Mouse (Mus musculus) myocyte (in vitro differentiated cells): Measurements from ENCODE around the gene Pkp1. TPM values are rescaled to one million over a fixed set of nuclear protein-coding genes. Genes with fewer than 3 reads are reported as not detected.

Source experiments
- H3K27me3 ChIP-seq: one replicate; pipeline ENCODE4 v1.6.1; 2011; ENCODE audit not compliant: control insufficient read depth, insufficient read depth, insufficient read length
- H3K36me3 ChIP-seq: one replicate; pipeline ENCODE4 v1.6.1; 2011; ENCODE audit not compliant: control insufficient read depth, insufficient read depth
- H3K4me2 ChIP-seq: one replicate; pipeline ENCODE4 v1.6.1; 2011; ENCODE audit warnings: low read depth, control low read depth
- H3K4me3 ChIP-seq: one replicate; pipeline ENCODE4 v1.5.1; 2011; ENCODE audit warnings: mild to moderate bottlenecking, control low read depth, moderate library complexity
- H3K79me2 ChIP-seq: one replicate; pipeline ENCODE4 v1.6.1; 2011; ENCODE audit not compliant: control insufficient read depth, insufficient read depth
- H3ac ChIP-seq: one replicate; pipeline ENCODE4 v1.6.1; 2011; ENCODE audit not compliant: control insufficient read depth, insufficient read length
- CEBPB ChIP-seq: IDR thresholded peaks from 2 replicates; pipeline ENCODE4 v1.6.1; 2011; ENCODE audit warnings: mild to moderate bottlenecking, moderate library complexity; ENCODE audit not compliant: poor library complexity, insufficient read depth, severe bottlenecking
- E2F4 ChIP-seq: IDR thresholded peaks from one replicate; pipeline ENCODE4 v1.6.1; 2011; ENCODE audit warnings: mild to moderate bottlenecking, control low read depth, moderate library complexity; ENCODE audit not compliant: insufficient read depth
- MAX ChIP-seq: IDR thresholded peaks from one replicate; pipeline ENCODE4 v1.6.1; 2011; ENCODE audit warnings: low read depth, mild to moderate bottlenecking, control low read depth
- MYOD1 ChIP-seq, 3 experiments: IDR thresholded peaks; one replicate each; pipeline ENCODE4 v1.6.1; 2011; ENCODE audit warnings: control low read depth in 2 of 3, low read depth in 2 of 3, mild to moderate bottlenecking in 2 of 3, moderate library complexity in 1 of 3; ENCODE audit not compliant: insufficient read length in 2 of 3, control insufficient read depth in 1 of 3
- MYOG ChIP-seq, 3 experiments: IDR thresholded peaks; one replicate each; pipeline ENCODE4 v1.6.1; 2011; ENCODE audit warnings: control low read depth in 2 of 3, low read depth in 2 of 3, mild to moderate bottlenecking in 2 of 3; ENCODE audit not compliant: insufficient read length in 2 of 3, control insufficient read depth in 1 of 3, insufficient read depth in 1 of 3
- POLR2A ChIP-seq: IDR thresholded peaks from one replicate; pipeline ENCODE4 v1.6.1; 2011; ENCODE audit warnings: low read depth, mild to moderate bottlenecking, control low read depth, moderate library complexity; ENCODE audit not compliant: insufficient read length
- POLR2AphosphoS2 ChIP-seq: IDR thresholded peaks from one replicate; pipeline ENCODE4 v1.6.1; 2011; ENCODE audit warnings: low read depth, control low read depth; ENCODE audit not compliant: insufficient read length
- REST ChIP-seq: IDR thresholded peaks from one replicate; pipeline ENCODE4 v1.6.1; 2011; ENCODE audit warnings: mild to moderate bottlenecking, control low read depth, moderate library complexity; ENCODE audit not compliant: insufficient read depth, insufficient read length
- SRF ChIP-seq: IDR thresholded peaks from one replicate; pipeline ENCODE4 v1.6.1; 2011; ENCODE audit warnings: low read depth; ENCODE audit not compliant: control insufficient read depth, insufficient read length
- TCF12 ChIP-seq: IDR thresholded peaks from one replicate; pipeline ENCODE4 v1.6.1; 2011; ENCODE audit warnings: mild to moderate bottlenecking, control low read depth; ENCODE audit not compliant: poor library complexity, insufficient read depth, severe bottlenecking
- TCF3 ChIP-seq: IDR thresholded peaks from one replicate; pipeline ENCODE4 v1.6.1; 2011; ENCODE audit warnings: low read depth, control low read depth; ENCODE audit not compliant: insufficient read length
- USF1 ChIP-seq: IDR thresholded peaks from one replicate; pipeline ENCODE4 v1.6.1; 2011; ENCODE audit warnings: low read depth, mild to moderate bottlenecking, control low read depth, moderate library complexity
- polyA plus RNA-seq: library from polyadenylated mRNA; unstranded; fragments of >200 nt; fragmentation: generic; extraction: Trizol; gene quantifications from one replicate; pipeline ENCODE4 v1.2.1, GENCODE M21; 2012; ENCODE audit warnings: missing spikeins

Gene Pkp1
- polyA plus RNA-seq, 1 experiment = 74.8 TPM

DNA sequence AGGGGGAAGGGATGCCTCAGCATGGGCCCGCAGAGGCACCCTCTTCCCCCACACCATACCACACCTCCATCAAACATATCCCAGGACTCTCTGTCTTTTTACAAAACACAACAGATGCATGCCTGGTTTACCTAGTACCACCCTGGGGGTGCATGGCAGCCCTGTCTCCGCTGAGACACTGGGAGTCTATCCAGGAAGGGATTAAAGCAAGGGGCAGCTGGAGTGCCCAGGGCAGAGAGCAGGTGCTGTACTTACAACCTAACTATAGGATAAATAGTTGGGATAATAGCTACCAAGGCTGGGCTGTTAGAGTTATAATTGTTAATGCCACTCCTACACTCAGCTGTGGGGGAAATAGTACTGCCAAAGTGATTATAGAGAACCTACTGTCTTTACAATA lies 29.9 kb upstream of the Pkp1 start:
- Histone ChIP-seq H3K79me2 (no peaks in the 10 kb centered on the region), H3K36me3 (no peaks in the 10 kb centered on the region), H3K4me3 (no peak overlapping the region), H3K4me2 (no peak overlapping the region), H3ac (no peak overlapping the region), H3K27me3 (peaks cover 16% of the 10 kb centered on the region)
- TF ChIP-seq MYOD1 (IDR thresholded peaks at IDR 0.05; ENCODE audit: control insufficient read depth in 1 of 3, insufficient read length in 2 of 3, low read depth in 2 of 3) (peak in 2 of 3 experiments; percentile 78 to 87), E2F4 (no peak), MYOG (IDR thresholded peaks at IDR 0.05; ENCODE audit: control insufficient read depth in 1 of 3, insufficient read depth in 1 of 3, insufficient read length in 2 of 3, low read depth in 2 of 3) (peak in 2 of 3 experiments; percentile 46 to 82), CEBPB (no peak), TCF3 (no peak), POLR2AphosphoS2 (no peak), USF1 (no peak), SRF (no peak), MAX (no peak), TCF12 (peak; percentile 76), REST (no peak), POLR2A (no peak)

DNA sequence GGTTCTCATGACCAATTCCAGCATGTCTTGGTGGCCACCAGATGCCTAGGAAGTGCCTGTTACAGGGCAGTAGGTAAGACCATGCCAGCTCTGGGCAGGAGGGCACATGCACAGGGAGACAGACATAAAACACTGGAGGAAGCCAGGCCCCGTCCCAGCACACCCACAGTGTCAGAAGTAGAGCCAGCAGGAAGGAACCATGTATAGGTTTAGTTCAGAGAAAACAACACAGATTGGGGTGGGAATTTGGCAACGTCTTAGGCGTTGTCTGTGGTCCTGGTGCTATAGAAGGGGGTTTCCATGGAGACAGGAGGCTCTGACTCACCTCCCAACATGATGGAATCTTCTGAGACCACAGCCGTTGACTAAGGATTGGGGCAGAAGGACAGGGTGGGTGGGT lies 27.2 kb upstream of the Pkp1 start:
- Histone ChIP-seq H3K4me2 (peak overlapping the region; percentile 47), H3K4me3 (no peak overlapping the region), H3K27me3 (no peaks in the 10 kb centered on the region), H3K79me2 (no peaks in the 10 kb centered on the region), H3K36me3 (no peaks in the 10 kb centered on the region), H3ac (no peak overlapping the region)
- TF ChIP-seq SRF (no peak), REST (no peak), TCF12 (no peak), CEBPB (no peak), MAX (no peak), MYOD1 (IDR thresholded peaks at IDR 0.05; ENCODE audit: control insufficient read depth in 1 of 3, insufficient read length in 2 of 3, low read depth in 2 of 3) (no peak), POLR2AphosphoS2 (no peak), USF1 (no peak)

GRCm38 (mm10) chr1:135945711-135946110 lies 26.7 kb upstream of the Pkp1 start:
- TF ChIP-seq TCF3 = no peak
- TF ChIP-seq USF1 = peak; percentile 22
- peak in 1 of 3 experiments; percentile 25 for TF ChIP-seq MYOD1 (IDR thresholded peaks at IDR 0.05; ENCODE audit: control insufficient read depth in 1 of 3, insufficient read length in 2 of 3, low read depth in 2 of 3)
- no peak for TF ChIP-seq MYOG (IDR thresholded peaks at IDR 0.05; ENCODE audit: control insufficient read depth in 1 of 3, insufficient read depth in 1 of 3, insufficient read length in 2 of 3, low read depth in 2 of 3)
- no peak for TF ChIP-seq POLR2A
- no peak for TF ChIP-seq CEBPB
- no peak for TF ChIP-seq POLR2AphosphoS2
- TF ChIP-seq SRF = no peak
- no peak for TF ChIP-seq TCF12
- no peak for TF ChIP-seq MAX
- TF ChIP-seq E2F4 = no peak
- TF ChIP-seq REST = no peak
- H3K79me2 ChIP-seq = no peaks in the 10 kb centered on the region
- H3K36me3 ChIP-seq = no peaks in the 10 kb centered on the region
- no peak overlapping the region for H3K4me3 ChIP-seq
- H3ac ChIP-seq = no peak overlapping the region
- H3K4me2 ChIP-seq = peak overlapping the region; percentile 47
- H3K27me3 ChIP-seq = no peaks in the 10 kb centered on the region

DNA sequence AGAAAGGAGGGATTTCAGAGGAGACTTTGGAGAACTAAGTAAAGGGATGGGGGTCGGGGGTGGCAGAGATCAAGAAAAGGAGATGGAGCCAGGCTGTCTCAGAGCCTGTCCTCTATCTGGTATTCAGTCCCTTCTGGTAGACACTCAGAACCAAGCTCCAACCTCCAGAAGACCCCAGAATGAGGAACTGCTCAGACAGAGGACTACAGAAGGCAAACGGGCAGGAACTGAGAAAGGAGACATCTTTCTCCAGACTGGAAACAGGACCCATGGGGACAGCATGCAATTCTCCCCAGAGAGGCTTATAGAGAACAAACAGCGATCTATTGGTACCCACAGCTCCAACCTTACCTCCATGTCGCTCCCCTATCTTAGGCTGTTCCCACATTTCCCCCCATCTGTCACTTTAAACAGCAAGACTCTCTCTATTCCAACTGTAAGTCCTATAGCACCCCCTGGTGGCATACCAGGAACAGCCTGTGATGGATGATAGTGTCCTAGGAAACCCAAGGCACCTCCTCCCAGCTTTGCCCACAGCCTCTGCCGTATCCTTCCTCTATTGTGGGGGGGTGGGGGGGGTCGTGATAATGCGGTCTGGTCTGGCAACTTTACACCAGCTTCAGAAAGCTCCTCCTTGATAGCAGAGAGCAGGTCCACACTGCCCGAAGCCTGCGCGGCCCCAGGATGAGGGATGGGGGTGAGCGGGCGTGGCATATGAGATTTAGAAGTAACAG lies 25.7 kb upstream of the Pkp1 start:
- Histone ChIP-seq H3K4me2 (peak overlapping the region; percentile 46), H3K27me3 (no peaks in the 10 kb centered on the region), H3K4me3 (no peak overlapping the region), H3K36me3 (no peaks in the 10 kb centered on the region), H3ac (no peak overlapping the region), H3K79me2 (no peaks in the 10 kb centered on the region)
- TF ChIP-seq POLR2AphosphoS2 (no peak), POLR2A (no peak), CEBPB (no peak), TCF3 (no peak), MYOD1 (IDR thresholded peaks at IDR 0.05; ENCODE audit: control insufficient read depth in 1 of 3, insufficient read length in 2 of 3, low read depth in 2 of 3) (no peak)

- Histone ChIP-seq H3K79me2 (no peaks in the 10 kb centered on the region), H3K4me2 (peak overlapping the region; percentile 14), H3K27me3 (no peaks in the 10 kb centered on the region), H3K4me3 (no peak overlapping the region), H3ac (no peak overlapping the region), H3K36me3 (no peaks in the 10 kb centered on the region)
- TF ChIP-seq TCF12 = peak; percentile 75
- peak; percentile 87 for TF ChIP-seq TCF3
- TF ChIP-seq POLR2A = peak; percentile 17
- peak; percentile 78 to 98 (median 95) for TF ChIP-seq MYOG (IDR thresholded peaks at IDR 0.05; ENCODE audit: control insufficient read depth in 1 of 3, insufficient read depth in 1 of 3, insufficient read length in 2 of 3, low read depth in 2 of 3)
- TF ChIP-seq CEBPB = no peak
- TF ChIP-seq MYOD1 (IDR thresholded peaks at IDR 0.05; ENCODE audit: control insufficient read depth in 1 of 3, insufficient read length in 2 of 3, low read depth in 2 of 3) = peak; percentile 36 to 96 (median 92)
These were observed 24.7 kb upstream of the Pkp1 start for GRCm38 (mm10) chr1:135943713-135944112.
